Mouse (Mus musculus) liver, embryonic 13.5 days (tissue): Measurements from ENCODE around the gene Rnpepl1. TPM values are rescaled to one million over a fixed set of nuclear protein-coding genes. Genes with fewer than 3 reads are reported as not detected.

ENCODE experiments used
- ATAC-seq: fragments of 200-750 bp; cut with Nextera tagmentation; 2 replicates; pipeline ENCODE4 v1.8.0; 2017; ENCODE audit warnings: low read depth, mild to moderate bottlenecking, moderate number of reproducible peaks, moderate library complexity
- DNase-seq: peaks from one replicate; pipeline ENCODE4 v3.0.0; 2022
- H3K27ac ChIP-seq: fragments of 300-500 bp; sonication (generic); 2 replicates; pipeline ENCODE4 v1.5.1; 2015; ENCODE audit warnings: moderate library complexity, mild to moderate bottlenecking, inconsistent platforms
- H3K27me3 ChIP-seq: fragments of 300-500 bp; sonication (generic); 2 replicates; pipeline ENCODE4 v1.6.1; 2015; ENCODE audit warnings: mild to moderate bottlenecking, inconsistent platforms
- H3K36me3 ChIP-seq: fragments of 300-500 bp; sonication (generic); 2 replicates; pipeline ENCODE4 v1.6.1; 2015; ENCODE audit warnings: mild to moderate bottlenecking, inconsistent platforms
- H3K4me1 ChIP-seq: fragments of 300-500 bp; sonication (generic); replicated peaks from 2 replicates; pipeline ENCODE4 v1.6.1; 2015; ENCODE audit warnings: inconsistent platforms
- H3K4me2 ChIP-seq: fragments of 300-500 bp; sonication (generic); 2 replicates; pipeline ENCODE4 v1.6.1; 2015; ENCODE audit warnings: inconsistent platforms, mild to moderate bottlenecking, moderate library complexity
- H3K4me3 ChIP-seq: fragments of 300-500 bp; sonication (generic); replicated peaks from 2 replicates; pipeline ENCODE4 v1.5.1; 2015; ENCODE audit warnings: mild to moderate bottlenecking, inconsistent platforms
- H3K9ac ChIP-seq: fragments of 300-500 bp; sonication (generic); 2 replicates; pipeline ENCODE4 v1.6.1; 2015; ENCODE audit warnings: mild to moderate bottlenecking, inconsistent platforms
- H3K9me3 ChIP-seq: fragments of 300-500 bp; sonication (generic); replicated peaks from 2 replicates; pipeline ENCODE4 v1.6.1; 2016; ENCODE audit warnings: inconsistent platforms
- WGBS: fragments of 180-500 bp; shearing (Covaris S2); methylation state at CpG from one replicate; pipeline ENCODE4 v1.1.7; 2015; ENCODE audit not compliant: insufficient replicate concordance; 5-methylcytosine and 5-hydroxymethylcytosine counted together
- polyA plus RNA-seq: library from polyadenylated mRNA; unstranded; fragments of >200 nt; fragmentation: Nextera tagmentation; extraction: Ambion mirVana; gene quantifications from 2 replicates; pipeline ENCODE4 v1.2.1, GENCODE M21; 2015

The Rnpepl1 gene
- polyA plus RNA-seq, 1 experiment from 2014 or later = 13.1 TPM

GRCm38 (mm10) chr1:92880101-92880500, 30.5 kb upstream of the Rnpepl1 start:
- Histone ChIP-seq H3K4me3 (no peak overlapping the region), H3K9me3 (no peaks in the 10 kb centered on the region), H3K36me3 (no peaks in the 10 kb centered on the region), H3K4me1 (no peaks in the 10 kb centered on the region), H3K27ac (no peak overlapping the region), H3K9ac (no peak overlapping the region), H3K27me3 (no peaks in the 10 kb centered on the region), H3K4me2 (no peak overlapping the region)
- DNase-seq (no peak), ATAC-seq (no peak)
- WGBS = 66% methylated on average over 5 of the region's 5 CpGs

- DNase-seq (no peak), ATAC-seq (no peak)
- WGBS = 77% methylated on average over 6 of the region's 6 CpGs
- Histone ChIP-seq H3K4me1 (no peaks in the 10 kb centered on the region), H3K9me3 (no peaks in the 10 kb centered on the region), H3K27me3 (no peaks in the 10 kb centered on the region), H3K4me2 (no peak overlapping the region), H3K36me3 (no peaks in the 10 kb centered on the region), H3K4me3 (no peak overlapping the region), H3K9ac (no peak overlapping the region), H3K27ac (no peak overlapping the region)
Measured at GRCm38 (mm10) chr1:92881982-92882381, 28.6 kb upstream of the Rnpepl1 start.

- Histone ChIP-seq H3K27me3 (no peaks in the 10 kb centered on the region), H3K9me3 (no peaks in the 10 kb centered on the region), H3K9ac (no peak overlapping the region), H3K27ac (no peak overlapping the region), H3K4me1 (no peaks in the 10 kb centered on the region), H3K36me3 (no peaks in the 10 kb centered on the region), H3K4me2 (no peak overlapping the region), H3K4me3 (no peak overlapping the region)
- DNase-seq (no peak), ATAC-seq (no peak)
- 63% methylated on average over 7 of the region's 7 CpGs for WGBS
Measured at GRCm38 (mm10) chr1:92888901-92889655, 21.5 kb upstream of the Rnpepl1 start.

- WGBS = 47% methylated on average over 3 of the region's 3 CpGs
- H3K9ac ChIP-seq = no peak overlapping the region
- no peak for DNase-seq
- no peaks in the 10 kb centered on the region for H3K36me3 ChIP-seq
- no peak for ATAC-seq
- H3K4me3 ChIP-seq = no peak overlapping the region
- H3K4me1 ChIP-seq = no peaks in the 10 kb centered on the region
- no peak overlapping the region for H3K27ac ChIP-seq
- H3K9me3 ChIP-seq = no peaks in the 10 kb centered on the region
- H3K27me3 ChIP-seq = no peaks in the 10 kb centered on the region; the same call in 1 of the 2 replicates
- no peak overlapping the region for H3K4me2 ChIP-seq
Measured at GRCm38 (mm10) chr1:92892791-92893190, 17.8 kb upstream of the Rnpepl1 start.

GRCm38 (mm10) chr1:92893896-92894295, 16.7 kb upstream of the Rnpepl1 start:
- WGBS = 37% methylated on average over 3 of the region's 3 CpGs
- Histone ChIP-seq H3K9ac (no peak overlapping the region), H3K27me3 (no peaks in the 10 kb centered on the region; the same call in 1 of the 2 replicates)

GRCm38 (mm10) chr1:92895089-92895488, 15.5 kb upstream of the Rnpepl1 start:
- H3K27ac ChIP-seq = no peak overlapping the region
- DNase-seq = peak; percentile 36
- H3K9me3 ChIP-seq = no peaks in the 10 kb centered on the region
- H3K4me2 ChIP-seq = no peak overlapping the region
- no peak for ATAC-seq
- no peak overlapping the region for H3K4me3 ChIP-seq
- H3K36me3 ChIP-seq = no peaks in the 10 kb centered on the region
- no peaks in the 10 kb centered on the region for H3K4me1 ChIP-seq
- no peaks in the 10 kb centered on the region; the same call in 1 of the 2 replicates for H3K27me3 ChIP-seq
- H3K9ac ChIP-seq = no peak overlapping the region
- WGBS = 15% methylated on average over 3 of the region's 3 CpGs

More at GRCm38 (mm10) chr1:92893896-92894295, 16.7 kb upstream of the Rnpepl1 start:
- ATAC-seq (no peak), DNase-seq (no peak)
- H3K27ac ChIP-seq = no peak overlapping the region
- H3K9me3 ChIP-seq = no peaks in the 10 kb centered on the region
- H3K36me3 ChIP-seq = no peaks in the 10 kb centered on the region
- no peak overlapping the region for H3K4me3 ChIP-seq
- H3K4me1 ChIP-seq = no peaks in the 10 kb centered on the region
- H3K4me2 ChIP-seq = no peak overlapping the region

GRCm38 (mm10) chr1:92902786-92903185, 7.8 kb upstream of the Rnpepl1 start, which contains the start of gene Ankmy1:
Gene Ankmy1 (minus strand): TSS chr1:92902906.
- WGBS = 5% methylated on average over 15 of the region's 15 CpGs
- Histone ChIP-seq H3K9ac (no peak within 1 kb of the TSS), H3K4me2 (peak within 1 kb of the TSS; percentile 35), H3K36me3 (peaks cover 5% of the 10 kb centered on the region; the same call in 1 of the 2 replicates), H3K4me3 (no peak within 1 kb of the TSS), H3K9me3 (no peaks in the 10 kb centered on the region), H3K4me1 (peaks cover 18% of the 10 kb centered on the region), H3K27ac (no peak within 1 kb of the TSS), H3K27me3 (peaks cover 24% of the 10 kb centered on the region)
- ATAC-seq (no peak), DNase-seq (peak; percentile 28)

- Histone ChIP-seq H3K27ac (no peak overlapping the region), H3K4me2 (no peak overlapping the region), H3K27me3 (peaks cover 24% of the 10 kb centered on the region), H3K36me3 (peaks cover 5% of the 10 kb centered on the region; the same call in 1 of the 2 replicates), H3K4me3 (no peak overlapping the region), H3K4me1 (peaks cover 27% of the 10 kb centered on the region), H3K9me3 (no peaks in the 10 kb centered on the region), H3K9ac (no peak overlapping the region)
- DNase-seq (no peak), ATAC-seq (no peak)
- WGBS = 53% methylated on average over 4 of the region's 4 CpGs
Measured at GRCm38 (mm10) chr1:92903627-92904026, 7.0 kb upstream of the Rnpepl1 start.

GRCm38 (mm10) chr1:92905703-92906310, 4.8 kb upstream of the Rnpepl1 start:
- Histone ChIP-seq H3K9ac (no peak overlapping the region), H3K27ac (no peak overlapping the region), H3K4me3 (no peak overlapping the region), H3K36me3 (peaks cover 5% of the 10 kb centered on the region; the same call in 1 of the 2 replicates), H3K4me2 (no peak overlapping the region), H3K27me3 (peaks cover 24% of the 10 kb centered on the region), H3K9me3 (no peaks in the 10 kb centered on the region), H3K4me1 (peaks cover 46% of the 10 kb centered on the region)
- no peak for DNase-seq
- ATAC-seq = no peak
- 65% methylated on average over 2 of the region's 2 CpGs for WGBS

GRCm38 (mm10) chr1:92906779-92907631, 3.6 kb upstream of the Rnpepl1 start, which contains the start of gene Dusp28:
Gene Dusp28 (plus strand): TSS chr1:92906981.
- Histone ChIP-seq H3K9me3 (no peaks in the 10 kb centered on the region), H3K27me3 (peaks cover 13% of the 10 kb centered on the region), H3K27ac (peak within 1 kb of the TSS; percentile 88), H3K9ac (peak within 1 kb of the TSS; percentile 83), H3K4me1 (peaks cover 57% of the 10 kb centered on the region), H3K36me3 (peaks cover 5% of the 10 kb centered on the region; the same call in 1 of the 2 replicates), H3K4me2 (peak within 1 kb of the TSS; percentile 92), H3K4me3 (peak within 1 kb of the TSS; percentile 78)
- ATAC-seq (peak; percentile 90), DNase-seq (peak; percentile 83)
- WGBS = under 1% methylated on average over 81 of the region's 81 CpGs
